Mouse (Mus musculus) spleen, postnatal 36 days (tissue): Measurements from ENCODE around the gene Camkk1.

Experiments
- DNase-seq, 2 experiments: peaks; one replicate each; pipeline ENCODE4 v3.0.0; 2022; ENCODE audit warnings: low spot score in 2 of 2, mixed read lengths in 1 of 2

Camkk1 gene

DNA sequence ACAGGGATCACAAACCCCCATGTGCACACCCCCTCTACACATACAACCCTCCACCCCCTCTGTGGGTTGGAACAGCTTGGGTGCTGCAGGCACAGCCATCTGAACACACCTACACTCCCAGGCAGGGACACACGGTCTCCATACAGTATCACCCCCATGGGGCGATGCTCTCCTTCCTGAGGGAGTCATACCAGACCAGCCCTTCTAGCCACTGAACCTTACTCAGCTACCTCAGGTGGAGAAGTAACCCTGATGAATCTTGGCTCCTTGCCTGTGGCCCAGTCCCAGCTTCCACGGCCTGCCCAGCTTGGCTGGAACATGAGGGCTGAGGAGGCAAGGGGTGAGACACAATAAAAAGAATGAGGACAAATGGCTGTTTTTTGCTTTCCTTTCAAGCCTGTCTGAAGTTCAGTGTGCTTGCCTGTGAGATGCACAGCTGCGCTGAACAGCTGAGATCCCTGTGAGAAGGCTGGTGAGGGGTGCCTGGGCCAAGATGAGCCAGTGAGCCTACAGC is 3.9 kb upstream of the Camkk1 start:
- DNase-seq = no peak

DNA sequence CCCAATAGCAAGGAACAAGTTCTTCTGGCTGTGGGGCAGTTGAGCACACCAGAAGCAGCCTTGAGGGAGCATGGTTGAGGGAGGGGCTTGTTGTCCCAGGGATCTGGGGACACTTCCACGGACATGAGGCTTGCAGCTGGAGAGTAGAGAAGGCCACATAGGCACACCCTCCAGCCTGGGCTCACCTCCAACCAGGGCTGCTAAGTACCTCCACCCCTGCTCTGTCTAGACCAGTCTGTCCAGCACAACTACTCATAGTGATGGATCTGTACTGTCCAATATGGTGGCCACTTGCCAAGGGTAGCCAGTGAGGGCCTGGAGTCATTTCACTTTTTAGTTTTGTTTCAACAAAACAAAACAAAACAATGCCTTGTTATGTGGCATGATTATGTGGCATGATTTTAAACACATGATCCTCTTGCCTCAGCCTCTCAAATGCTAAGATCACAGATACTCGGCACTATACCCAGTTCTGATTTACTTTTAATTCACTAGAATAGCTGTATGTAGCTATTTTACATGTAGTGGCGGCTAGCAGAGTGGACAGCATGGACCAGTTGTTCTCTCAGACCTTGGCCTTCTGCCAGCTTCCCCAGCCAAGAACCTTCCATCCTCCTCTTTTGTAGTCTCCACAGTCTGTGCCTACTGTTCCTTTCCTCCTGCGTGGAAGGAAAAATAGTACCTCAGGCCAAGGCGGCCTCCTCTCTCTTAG is 3.3 kb upstream of the Camkk1 start:
- no peak for DNase-seq

GRCm38 (mm10) chr11:73016103-73016420 is 2.7 kb upstream of the Camkk1 start:
- no peak for DNase-seq

DNA sequence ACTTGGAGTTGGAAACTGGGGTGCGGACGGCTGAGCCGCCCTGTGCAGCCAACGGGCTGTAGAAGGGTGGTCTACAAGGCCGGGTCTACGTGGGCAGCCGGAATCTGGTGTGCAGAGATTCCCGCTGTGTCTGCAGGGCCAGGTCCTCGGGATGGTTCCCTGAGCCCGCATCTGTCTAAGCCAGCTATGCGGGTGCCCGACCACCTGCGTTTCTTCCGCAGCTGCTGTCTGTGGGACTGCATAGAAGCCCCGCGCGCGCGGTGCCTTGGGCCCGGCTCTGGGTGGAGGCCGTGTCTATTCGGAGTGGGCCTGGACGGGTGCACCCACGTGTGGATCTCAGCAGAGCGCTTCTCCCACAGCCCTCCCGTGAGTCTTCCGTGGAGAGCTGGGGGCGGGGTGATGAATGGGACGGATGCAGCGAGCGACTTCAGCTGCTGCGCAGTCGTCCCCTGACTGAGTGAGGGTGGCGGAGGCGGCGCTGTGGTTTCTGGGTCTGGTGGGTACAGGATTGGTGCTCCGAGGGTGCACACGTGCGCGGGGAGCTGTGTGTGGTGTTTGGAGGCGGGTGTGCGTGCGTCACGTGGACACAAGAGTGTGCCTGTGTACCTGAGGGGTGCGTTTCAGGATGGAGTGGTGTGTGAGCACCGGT is 463 bp downstream of the Camkk1 start:
- peak; percentile 76 to 78 for DNase-seq

DNA sequence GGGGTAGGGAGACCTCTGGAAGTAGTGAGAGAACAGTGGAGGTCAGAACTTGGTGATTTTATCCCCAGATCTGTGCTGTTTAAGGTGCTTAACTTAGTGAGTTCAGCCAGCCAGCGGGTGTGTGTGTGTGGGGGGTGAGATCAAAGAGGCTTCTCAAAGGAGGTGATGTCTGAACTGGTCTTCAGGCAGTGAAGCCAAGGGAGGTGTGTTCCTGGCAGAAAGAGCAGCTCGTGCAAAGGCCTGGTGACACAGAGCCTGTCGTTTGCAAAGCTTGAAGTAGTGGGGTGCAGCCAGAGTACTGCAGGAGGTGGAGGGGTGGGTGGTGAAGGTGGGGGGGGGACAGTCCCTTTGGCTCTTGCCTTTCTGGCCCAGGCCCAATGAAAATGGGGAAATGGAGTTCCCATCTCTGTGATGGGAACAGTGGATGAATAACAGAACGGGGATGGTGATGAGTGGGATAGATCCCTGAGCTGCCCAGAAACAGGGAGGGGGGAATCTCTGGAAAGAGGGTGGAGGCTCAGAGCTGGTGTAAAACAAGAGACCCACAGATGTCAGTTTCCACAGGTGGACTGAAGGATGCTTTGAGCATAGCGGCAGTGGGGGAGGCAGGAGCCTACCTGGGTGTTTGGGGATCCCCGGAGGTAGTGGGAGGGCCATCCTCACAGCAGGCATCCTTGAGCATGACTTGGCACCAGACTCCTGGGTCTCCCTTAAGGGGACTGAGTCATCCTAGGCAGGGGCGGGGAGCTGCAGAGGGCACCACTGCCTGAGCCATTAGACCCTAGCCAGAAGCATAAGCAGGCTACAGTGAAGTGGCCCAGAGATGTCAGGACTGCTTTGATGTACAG is 2.4 kb downstream of the Camkk1 start:
- DNase-seq = no peak

DNA sequence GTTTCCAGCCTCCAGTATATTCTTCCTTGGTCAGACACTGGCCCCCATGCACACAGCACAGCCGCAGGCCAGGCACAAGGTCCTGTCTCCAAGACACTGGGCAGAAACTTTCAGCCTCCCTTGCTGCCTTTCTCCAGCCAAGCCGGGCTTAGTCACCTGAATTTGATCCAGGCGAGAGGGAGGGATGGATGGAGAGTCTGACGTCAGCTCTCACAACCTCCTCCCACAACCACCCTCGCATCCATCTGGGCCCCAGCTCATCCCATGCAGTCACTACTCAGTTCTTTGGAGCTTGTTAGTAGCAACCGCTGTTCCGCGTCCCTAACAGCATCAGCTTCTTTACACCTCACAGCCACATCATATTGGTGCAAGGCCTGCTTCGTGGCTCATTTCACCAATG is 4.3 kb downstream of the Camkk1 start:
- no peak for DNase-seq

- no peak for DNase-seq
Observed at GRCm38 (mm10) chr11:73023827-73024226, 5.0 kb downstream of the Camkk1 start.

DNA sequence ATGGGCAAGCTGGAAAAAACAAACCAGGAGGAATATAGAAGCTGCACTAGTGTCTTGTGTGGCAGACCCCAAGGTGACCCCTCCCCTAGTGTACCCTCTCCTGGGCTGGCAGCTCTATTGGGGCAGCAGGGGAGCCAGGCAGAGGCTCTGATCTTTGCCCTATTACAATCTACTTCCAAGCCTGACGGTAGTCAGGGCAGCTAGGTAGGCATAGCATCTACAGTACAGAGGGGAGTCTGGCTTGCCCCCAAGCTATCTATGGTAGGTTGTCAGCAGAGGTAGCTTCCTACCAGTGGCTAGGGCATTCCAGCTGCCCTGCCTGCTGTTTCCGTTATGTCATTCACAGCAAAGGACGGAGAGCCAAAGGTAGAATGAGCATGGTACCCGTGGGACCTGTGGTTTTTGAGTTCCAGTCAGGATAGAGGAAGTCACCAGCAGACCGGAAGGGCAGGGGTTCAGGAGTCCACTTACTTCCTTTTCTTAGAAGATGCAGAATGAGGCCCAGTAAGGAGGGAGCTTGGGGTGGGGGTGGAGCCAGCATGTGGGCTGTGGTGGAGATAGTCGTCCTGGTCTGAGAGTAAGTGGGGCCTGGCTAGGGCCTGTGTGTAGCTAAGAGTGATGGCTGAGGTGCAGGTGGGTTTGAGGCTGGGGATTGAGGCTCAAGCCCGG is 5.6 kb downstream of the Camkk1 start:
- DNase-seq = peak; percentile 79 to 83

- no peak for DNase-seq
Observed at GRCm38 (mm10) chr11:73026961-73027360, 8.2 kb downstream of the Camkk1 start.

DNA sequence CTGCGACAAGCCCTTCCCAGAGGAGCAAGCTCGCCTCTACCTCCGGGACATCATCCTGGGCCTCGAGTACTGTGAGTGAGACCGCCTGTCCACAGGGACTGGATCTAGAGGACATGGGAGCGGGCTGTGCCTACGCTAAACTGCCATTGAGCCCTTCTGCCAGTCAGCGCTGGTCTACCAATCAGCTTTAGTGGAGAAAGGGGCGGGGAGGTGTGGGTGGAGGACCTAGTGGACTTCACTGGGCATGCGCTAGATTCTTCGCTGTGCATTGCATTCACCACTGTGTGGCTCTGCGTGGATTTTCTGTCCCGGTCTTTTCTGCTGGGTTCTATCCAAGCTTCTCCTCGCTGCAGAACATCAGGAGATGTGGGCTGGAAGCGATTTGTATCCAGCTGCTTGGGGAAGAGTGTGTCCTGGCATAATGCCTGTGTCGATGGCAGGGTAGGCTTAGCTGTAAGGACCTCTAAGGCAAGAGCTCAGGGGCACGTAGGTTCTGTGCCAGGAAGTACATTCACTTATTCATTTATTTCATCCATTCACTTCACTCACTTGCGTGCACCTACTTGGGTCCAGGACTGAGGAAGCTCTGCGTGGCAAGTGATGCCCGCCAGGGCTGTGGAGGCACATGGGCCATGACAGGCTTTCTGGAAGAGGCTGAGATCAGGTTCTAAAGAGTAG is 12.2 kb downstream of the Camkk1 start:
- DNase-seq = peak; percentile 81 to 85

GRCm38 (mm10) chr11:73031536-73031935 is 12.7 kb downstream of the Camkk1 start:
- no peak for DNase-seq

GRCm38 (mm10) chr11:73036077-73036476 is 17.3 kb downstream of the Camkk1 start:
- no peak for DNase-seq

GRCm38 (mm10) chr11:73036889-73037288 is 18.1 kb downstream of the Camkk1 start:
- no peak for DNase-seq

GRCm38 (mm10) chr11:73037691-73038090 is 18.9 kb downstream of the Camkk1 start:
- no peak for DNase-seq

DNA sequence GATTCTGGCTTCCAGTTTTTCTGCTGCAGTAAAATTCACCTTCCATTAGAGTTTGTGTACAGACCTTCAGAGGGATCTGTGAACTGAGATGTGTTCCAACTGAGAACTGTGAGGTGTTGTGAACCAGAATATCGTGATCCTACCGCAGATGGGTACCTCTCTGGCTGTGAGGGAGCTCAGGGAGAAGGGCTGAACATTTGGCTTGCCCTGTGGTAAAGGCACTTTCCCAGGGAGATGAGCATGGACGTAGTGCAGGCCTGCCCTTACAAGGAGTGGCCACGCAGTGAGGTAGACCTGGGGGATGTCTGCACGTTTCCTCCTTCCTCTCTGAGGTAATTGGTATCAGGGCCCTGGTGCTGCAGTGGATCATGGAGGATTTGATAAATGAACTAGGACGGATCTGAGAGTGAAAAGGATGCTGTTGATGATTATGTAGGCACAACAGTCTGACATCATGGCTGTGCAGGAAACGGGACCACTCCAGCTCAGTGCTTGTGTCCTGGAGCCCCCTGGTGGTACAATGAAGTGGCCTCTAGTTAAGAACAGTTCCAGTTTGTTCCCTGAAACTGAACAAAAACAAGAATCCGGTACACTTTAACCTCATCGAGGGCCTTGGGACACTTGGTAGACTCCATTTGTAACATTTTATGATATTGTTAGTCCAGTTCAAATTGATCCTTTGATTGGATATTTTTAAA is 20.4 kb downstream of the Camkk1 start:
- DNase-seq = peak; percentile 52 to 53

DNA sequence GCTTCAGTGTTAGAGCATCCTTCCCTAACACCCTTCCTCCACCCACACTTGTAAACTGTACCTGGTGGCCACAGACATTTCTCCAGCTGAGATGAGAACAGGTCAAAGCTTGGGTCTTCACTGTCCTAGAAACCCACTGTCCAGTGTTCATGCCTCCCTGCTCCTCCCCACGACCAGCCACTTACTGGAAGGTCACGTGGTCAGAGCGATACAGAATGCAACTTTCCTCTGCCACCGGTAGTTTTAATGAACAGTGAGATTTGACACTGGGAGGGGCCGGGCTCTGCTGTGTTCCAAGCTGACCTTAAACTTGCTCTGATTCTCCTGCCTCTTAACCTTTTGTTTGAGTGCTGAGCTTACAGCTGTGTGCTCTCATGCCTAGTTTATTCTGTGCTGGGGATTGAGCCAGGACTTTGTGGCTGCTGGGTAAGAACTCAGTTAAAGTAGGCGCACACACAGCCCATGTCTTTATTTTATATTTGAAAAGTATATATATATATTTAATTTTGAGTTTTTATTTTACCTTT is 25.5 kb downstream of the Camkk1 start:
- DNase-seq = no peak

GRCm38 (mm10) chr11:73044789-73045188 is 26.0 kb downstream of the Camkk1 start:
- DNase-seq = no peak

- DNase-seq = peak; percentile 96 to 97
Observed at GRCm38 (mm10) chr11:73047542-73047996, 28.8 kb downstream of the Camkk1 start, which contains the start of gene Ncbp3. TSS of gene Ncbp3 (plus strand) at chr11:73047783.

GRCm38 (mm10) chr11:73048030-73048876 is 29.4 kb downstream of the Camkk1 start:
- peak; percentile 62 to 64 for DNase-seq
